Mouse (Mus musculus): Measurements from ENCODE around the gene Reps1. TPM values are rescaled to one million over a fixed set of nuclear protein-coding genes. Genes with fewer than 3 reads are reported as not detected.

Reps1 gene
- polyA plus RNA-seq, 1 experiment from 2014 or later = 14.8 TPM

- 88% methylated on average over 4 of the region's 4 CpGs for WGBS
These were observed 21.3 kb upstream of the Reps1 start for GRCm38 (mm10) chr10:18034408-18034807.

DNA sequence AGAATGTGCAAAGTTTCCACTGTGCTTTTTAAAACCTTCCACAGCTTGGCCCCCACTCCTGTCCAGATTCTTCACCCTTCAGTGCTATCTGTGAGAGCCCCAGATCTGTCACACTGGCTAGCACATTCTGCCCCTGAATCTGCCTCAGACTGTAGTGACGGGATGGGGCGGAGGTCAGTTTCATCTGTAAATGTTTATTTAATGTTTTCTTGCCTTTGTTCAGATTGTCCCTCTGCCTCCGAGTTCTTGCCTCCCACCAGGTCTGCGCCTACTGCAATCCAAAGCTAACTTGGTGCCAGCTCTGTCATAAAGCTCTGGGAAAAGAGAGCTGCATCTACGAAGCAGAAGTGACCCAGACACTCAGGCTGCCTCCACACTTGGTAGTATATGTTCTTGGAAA is 18.8 kb upstream of the Reps1 start:
- 72% methylated on average over 5 of the region's 5 CpGs for WGBS
- Histone ChIP-seq H3K4me3 (no peak overlapping the region), H3K36me3 (no peaks in the 10 kb centered on the region), H3K4me1 (no peaks in the 10 kb centered on the region), H3K9ac (no peak overlapping the region), H3K27ac (no peak overlapping the region), H3K27me3 (no peaks in the 10 kb centered on the region), H3K9me3 (no peaks in the 10 kb centered on the region), H3K4me2 (no peak overlapping the region)
- ATAC-seq (ENCODE audit: insufficient number of reproducible peaks, low FRiP score, low TSS enrichment, low read depth) = no peak

More at GRCm38 (mm10) chr10:18034408-18034807, 21.3 kb upstream of the Reps1 start:
- H3K27ac ChIP-seq = no peak overlapping the region
- no peaks in the 10 kb centered on the region for H3K27me3 ChIP-seq
- H3K4me3 ChIP-seq = no peak overlapping the region
- no peak overlapping the region for H3K4me2 ChIP-seq
- no peaks in the 10 kb centered on the region for H3K36me3 ChIP-seq
- no peaks in the 10 kb centered on the region for H3K9me3 ChIP-seq
- no peak overlapping the region for H3K9ac ChIP-seq
- ATAC-seq (ENCODE audit: insufficient number of reproducible peaks, low FRiP score, low TSS enrichment, low read depth) = no peak
- H3K4me1 ChIP-seq = no peaks in the 10 kb centered on the region

DNA sequence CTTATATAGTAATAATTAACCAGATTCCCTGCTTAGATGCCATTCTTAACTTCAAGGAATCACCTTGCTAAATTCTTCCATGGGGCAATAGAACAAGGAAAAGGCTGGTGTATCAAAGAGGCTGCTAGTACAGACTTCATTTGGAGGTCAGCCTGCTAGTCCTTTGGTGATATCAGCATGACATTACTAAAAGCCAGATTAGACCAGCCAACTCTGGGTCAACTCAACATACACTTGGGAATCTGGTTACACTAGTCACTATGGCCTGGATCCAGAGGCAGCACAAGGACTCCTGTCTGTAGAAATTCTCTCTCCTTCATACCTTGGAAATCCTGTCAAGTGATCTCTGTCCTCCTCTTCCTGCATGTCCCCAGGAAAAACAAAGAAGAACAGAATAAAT is 9.3 kb upstream of the Reps1 start:
- Histone ChIP-seq H3K9me3 (no peaks in the 10 kb centered on the region), H3K9ac (no peak overlapping the region), H3K4me3 (no peak overlapping the region), H3K27ac (no peak overlapping the region), H3K36me3 (no peaks in the 10 kb centered on the region), H3K4me1 (no peaks in the 10 kb centered on the region), H3K4me2 (no peak overlapping the region), H3K27me3 (no peaks in the 10 kb centered on the region)
- ATAC-seq (ENCODE audit: insufficient number of reproducible peaks, low FRiP score, low TSS enrichment, low read depth) = no peak

- Histone ChIP-seq H3K27ac (no peak overlapping the region), H3K4me3 (no peak overlapping the region), H3K4me2 (no peak overlapping the region), H3K9ac (no peak overlapping the region), H3K9me3 (no peaks in the 10 kb centered on the region), H3K27me3 (no peaks in the 10 kb centered on the region), H3K4me1 (no peaks in the 10 kb centered on the region), H3K36me3 (no peaks in the 10 kb centered on the region)
- ATAC-seq (ENCODE audit: insufficient number of reproducible peaks, low FRiP score, low TSS enrichment, low read depth) = no peak
- 42% methylated on average over 10 of the region's 10 CpGs for WGBS
These were observed 8.1 kb upstream of the Reps1 start for GRCm38 (mm10) chr10:18047380-18048146.

GRCm38 (mm10) chr10:18055009-18055695 is 509 bp upstream of the Reps1 start:
- no peaks in the 10 kb centered on the region for H3K9me3 ChIP-seq
- 2% methylated on average over 46 of the region's 61 CpGs for WGBS
- peaks cover 17% of the 10 kb centered on the region for H3K4me1 ChIP-seq
- H3K4me3 ChIP-seq = peak overlapping the region; percentile 97
- no peaks in the 10 kb centered on the region for H3K27me3 ChIP-seq
- peak overlapping the region; percentile 94 for H3K9ac ChIP-seq
- peak overlapping the region; percentile 93 for H3K27ac ChIP-seq
- peak overlapping the region; percentile 68 for H3K4me2 ChIP-seq
- no peaks in the 10 kb centered on the region for H3K36me3 ChIP-seq
- ATAC-seq (ENCODE audit: insufficient number of reproducible peaks, low FRiP score, low TSS enrichment, low read depth) = peak; percentile 96

GRCm38 (mm10) chr10:18056391-18056745 is 707 bp downstream of the Reps1 start:
- no peaks in the 10 kb centered on the region for H3K9me3 ChIP-seq
- peak overlapping the region; percentile 93; the same call in 1 of the 2 replicates for H3K27ac ChIP-seq
- no peaks in the 10 kb centered on the region for H3K36me3 ChIP-seq
- peak overlapping the region; percentile 97 for H3K4me3 ChIP-seq
- WGBS = 1% methylated on average over 8 of the region's 8 CpGs
- no peaks in the 10 kb centered on the region for H3K27me3 ChIP-seq
- no peak for ATAC-seq (ENCODE audit: insufficient number of reproducible peaks, low FRiP score, low TSS enrichment, low read depth)
- peak overlapping the region; percentile 68 for H3K4me2 ChIP-seq
- H3K9ac ChIP-seq = peak overlapping the region; percentile 94
- peaks cover 17% of the 10 kb centered on the region for H3K4me1 ChIP-seq

GRCm38 (mm10) chr10:18058681-18059338 is 3.1 kb downstream of the Reps1 start:
- Histone ChIP-seq H3K27ac (no peak overlapping the region), H3K9ac (no peak overlapping the region), H3K27me3 (no peaks in the 10 kb centered on the region), H3K4me2 (no peak overlapping the region), H3K9me3 (no peaks in the 10 kb centered on the region), H3K36me3 (no peaks in the 10 kb centered on the region), H3K4me1 (peaks cover 17% of the 10 kb centered on the region), H3K4me3 (no peak overlapping the region)
- 76% methylated on average over 9 of the region's 9 CpGs for WGBS
- no peak for ATAC-seq (ENCODE audit: insufficient number of reproducible peaks, low FRiP score, low TSS enrichment, low read depth)

- 82% methylated on average over 13 of the region's 13 CpGs for WGBS
- Histone ChIP-seq H3K27ac (no peak overlapping the region), H3K9me3 (no peaks in the 10 kb centered on the region)
These were observed 4.1 kb downstream of the Reps1 start for GRCm38 (mm10) chr10:18059807-18060206.

GRCm38 (mm10) chr10:18060778-18061177 is 5.1 kb downstream of the Reps1 start:
- 77% methylated on average over 2 of the region's 2 CpGs for WGBS
- H3K4me3 ChIP-seq = no peak overlapping the region
- peaks cover 15% of the 10 kb centered on the region for H3K4me1 ChIP-seq
- H3K9ac ChIP-seq = no peak overlapping the region
- no peak for ATAC-seq (ENCODE audit: insufficient number of reproducible peaks, low FRiP score, low TSS enrichment, low read depth)
- H3K9me3 ChIP-seq = no peaks in the 10 kb centered on the region
- no peak overlapping the region for H3K4me2 ChIP-seq
- no peaks in the 10 kb centered on the region for H3K36me3 ChIP-seq
- no peak overlapping the region for H3K27ac ChIP-seq
- no peaks in the 10 kb centered on the region for H3K27me3 ChIP-seq

More at GRCm38 (mm10) chr10:18059807-18060206, 4.1 kb downstream of the Reps1 start:
- Histone ChIP-seq H3K4me3 (no peak overlapping the region), H3K27me3 (no peaks in the 10 kb centered on the region), H3K36me3 (no peaks in the 10 kb centered on the region), H3K9ac (no peak overlapping the region), H3K4me2 (no peak overlapping the region), H3K4me1 (peaks cover 17% of the 10 kb centered on the region)
- ATAC-seq (ENCODE audit: insufficient number of reproducible peaks, low FRiP score, low TSS enrichment, low read depth) = no peak

DNA sequence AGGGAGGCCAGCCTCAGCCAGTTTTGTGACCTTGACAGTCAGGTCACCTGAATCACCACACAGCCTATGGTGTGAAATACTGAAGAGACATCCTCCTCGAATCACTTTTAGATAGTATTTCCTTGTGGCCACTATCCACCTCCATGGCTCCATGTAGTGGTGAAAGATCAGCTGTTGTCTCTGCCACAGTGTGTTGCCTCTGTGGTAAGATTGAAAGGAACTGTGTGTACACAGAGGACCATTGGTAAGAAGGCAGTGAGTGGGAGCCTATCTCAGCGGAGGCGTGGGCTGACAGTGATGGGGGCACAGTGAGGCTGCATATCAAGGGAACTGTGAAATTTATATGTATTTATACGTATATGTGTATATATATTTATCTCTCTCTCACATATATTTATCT is 5.9 kb downstream of the Reps1 start:
- Histone ChIP-seq H3K4me2 (no peak overlapping the region), H3K9ac (no peak overlapping the region), H3K4me3 (no peak overlapping the region), H3K9me3 (no peaks in the 10 kb centered on the region), H3K27me3 (no peaks in the 10 kb centered on the region), H3K4me1 (peaks cover 15% of the 10 kb centered on the region), H3K36me3 (no peaks in the 10 kb centered on the region), H3K27ac (no peak overlapping the region)
- no peak for ATAC-seq (ENCODE audit: insufficient number of reproducible peaks, low FRiP score, low TSS enrichment, low read depth)
- WGBS = 95% methylated on average over 4 of the region's 4 CpGs

GRCm38 (mm10) chr10:18064606-18065228 is 9.1 kb downstream of the Reps1 start:
- Histone ChIP-seq H3K36me3 (no peaks in the 10 kb centered on the region), H3K27ac (no peak overlapping the region), H3K4me2 (no peak overlapping the region), H3K4me3 (no peak overlapping the region), H3K9ac (no peak overlapping the region), H3K9me3 (no peaks in the 10 kb centered on the region), H3K4me1 (peaks cover 8% of the 10 kb centered on the region; the same call in 1 of the 2 replicates), H3K27me3 (no peaks in the 10 kb centered on the region)
- ATAC-seq (ENCODE audit: insufficient number of reproducible peaks, low FRiP score, low TSS enrichment, low read depth) = no peak
- 86% methylated on average over 7 of the region's 7 CpGs for WGBS

GRCm38 (mm10) chr10:18066031-18066439 is 10.4 kb downstream of the Reps1 start:
- ATAC-seq (ENCODE audit: insufficient number of reproducible peaks, low FRiP score, low TSS enrichment, low read depth) = no peak
- Histone ChIP-seq H3K4me2 (no peak overlapping the region), H3K27me3 (no peaks in the 10 kb centered on the region), H3K4me3 (no peak overlapping the region), H3K36me3 (no peaks in the 10 kb centered on the region), H3K9ac (no peak overlapping the region), H3K27ac (no peak overlapping the region), H3K4me1 (peaks cover 17% of the 10 kb centered on the region), H3K9me3 (no peaks in the 10 kb centered on the region)
- WGBS = 88% methylated on average over 10 of the region's 10 CpGs
